Mouse (Mus musculus) liver, embryonic 14.5 days (tissue): Measurements from ENCODE around the gene Ggcx. TPM values are rescaled to one million over a fixed set of nuclear protein-coding genes. Genes with fewer than 3 reads are reported as not detected.
A peak's percentile ranks its signal among the peaks of the same experiment; 100 is the strongest.

Source experiments
- ATAC-seq: fragments of 200-750 bp; cut with Nextera tagmentation; 2 replicates; pipeline ENCODE4 v1.8.0; 2017; ENCODE audit warnings: moderate number of reproducible peaks, mild to moderate bottlenecking, moderate library complexity; ENCODE audit not compliant: insufficient read depth
- DNase-seq, 3 experiments: peaks; one replicate each; pipeline ENCODE4 v3.0.0-alpha.2; 2012 to 2013; ENCODE audit warnings: low read depth in 3 of 3, low spot score in 3 of 3
- H3K27ac ChIP-seq: fragments of 300-500 bp; sonication (generic); 2 replicates; pipeline ENCODE4 v1.5.1; 2014; ENCODE audit warnings: moderate library complexity, mild to moderate bottlenecking, control low read depth, inconsistent platforms
- H3K27me3 ChIP-seq: fragments of 300-500 bp; sonication (generic); 2 replicates; pipeline ENCODE4 v1.6.1; 2014; ENCODE audit warnings: mild to moderate bottlenecking, low read length, moderate library complexity; ENCODE audit not compliant: control insufficient read depth, insufficient read depth
- H3K36me3 ChIP-seq: fragments of 300-500 bp; sonication (generic); replicated peaks from 2 replicates; pipeline ENCODE4 v1.6.1; 2014; ENCODE audit warnings: low read depth; ENCODE audit not compliant: control insufficient read depth, insufficient read depth
- H3K4me1 ChIP-seq, 2 experiments: fragments of 200-500 bp in 1 of 2; fragments of 300-500 bp in 1 of 2; sonication (generic) in 1 of 2; replicated peaks; 2 replicates each; pipeline ENCODE4 v1.6.1; 2012 to 2014; ENCODE audit warnings: antibody characterized with exemption in 1 of 2, inconsistent platforms in 1 of 2, low read length in 1 of 2; ENCODE audit not compliant: control insufficient read depth in 2 of 2, insufficient read depth in 2 of 2
- H3K4me2 ChIP-seq: fragments of 300-500 bp; sonication (generic); 2 replicates; pipeline ENCODE4 v1.6.1; 2014; ENCODE audit warnings: low read depth, mild to moderate bottlenecking, control low read depth, moderate library complexity
- H3K4me3 ChIP-seq, 2 experiments: fragments of 200-500 bp in 1 of 2; fragments of 300-500 bp in 1 of 2; sonication (generic) in 1 of 2; 2 replicates each; pipeline ENCODE4 v1.5.1; 2012 to 2014; ENCODE audit warnings: low read depth in 2 of 2, low read length in 2 of 2, mild to moderate bottlenecking in 2 of 2, control low read depth in 1 of 2, inconsistent platforms in 1 of 2, moderate library complexity in 1 of 2; ENCODE audit not compliant: insufficient read depth in 1 of 2
- H3K9ac ChIP-seq: fragments of 300-500 bp; sonication (generic); replicated peaks from 2 replicates; pipeline ENCODE4 v1.6.1; 2014; ENCODE audit warnings: mild to moderate bottlenecking, control low read depth, moderate library complexity
- H3K9me3 ChIP-seq: fragments of 300-500 bp; sonication (generic); 2 replicates; pipeline ENCODE4 v1.6.1; 2016; ENCODE audit warnings: low read length, mixed read lengths; ENCODE audit not compliant: control insufficient read depth
- CTCF ChIP-seq: IDR thresholded peaks from 2 replicates; pipeline ENCODE4 v1.5.1; 2016; ENCODE audit warnings: antibody characterized with exemption, low read depth, control low read depth
- EP300 ChIP-seq: IDR thresholded peaks from 2 replicates; pipeline ENCODE4 v1.6.1; 2016; ENCODE audit warnings: antibody characterized with exemption, low read depth
- WGBS: fragments of 180-500 bp; shearing (Covaris S2); extraction: QIAGEN DNeasy Blood & Tissue Kit; methylation state at CpG from one replicate; pipeline ENCODE4 v1.1.7; 2014; ENCODE audit not compliant: insufficient replicate concordance; 5-methylcytosine and 5-hydroxymethylcytosine counted together
- polyA plus RNA-seq, 2 experiments: library from polyadenylated mRNA; depleted of rRNA in 1 of 2; stranded (reverse) in 1 of 2; unstranded in 1 of 2; fragments of >200 nt; fragmentation: Nextera tagmentation in 1 of 2; extraction: Ambion mirVana in 1 of 2; gene quantifications; 2 replicates each; pipeline versions ENCODE4 v1.2.1 to v1.2.3; 2012 to 2014

Ggcx gene
- polyA plus RNA-seq, 2 experiments = 5.7 to 11.3 TPM

GRCm38 (mm10) chr6:72432153-72432552 lies 18.0 kb downstream of the Ggcx start:
- no peak overlapping the region for H3K27ac ChIP-seq

DNA sequence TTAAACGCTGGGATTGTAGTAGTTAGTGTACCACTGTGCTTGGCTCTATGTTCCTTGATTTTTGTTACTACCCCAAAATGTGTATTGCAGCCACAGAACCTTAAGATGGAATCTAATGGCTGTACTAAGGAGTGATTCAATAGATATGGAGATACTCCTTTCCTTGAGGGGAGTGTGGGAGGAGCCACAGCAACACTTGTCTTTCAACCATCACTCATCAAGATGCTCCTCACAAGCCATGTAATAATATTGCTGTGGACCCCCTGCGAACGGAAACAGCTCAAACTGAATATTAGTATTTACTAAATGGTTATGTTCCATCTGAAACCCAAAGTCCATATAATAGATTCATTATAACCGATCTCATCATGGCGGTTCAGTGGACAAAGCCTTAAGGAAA lies 24.1 kb downstream of the Ggcx start:
- H3K9me3 ChIP-seq = no peaks in the 10 kb centered on the region
- TF ChIP-seq EP300 = no peak
- TF ChIP-seq CTCF = no peak
- ATAC-seq (no peak), DNase-seq (no peak)
- peaks cover 11 to 16% of the 10 kb centered on the region in 2 experiments for H3K4me1 ChIP-seq
- no peaks in the 10 kb centered on the region for H3K27me3 ChIP-seq
- peak overlapping the region; percentile 94 for H3K27ac ChIP-seq
- H3K4me2 ChIP-seq = peak overlapping the region; percentile 82
- 1% methylated on average over 5 of the region's 5 CpGs for WGBS
- H3K9ac ChIP-seq = peak overlapping the region; percentile 99
- H3K36me3 ChIP-seq = peaks cover 48% of the 10 kb centered on the region
- H3K4me3 ChIP-seq = peak overlapping the region; percentile 95 to 97

More at GRCm38 (mm10) chr6:72432153-72432552, 18.0 kb downstream of the Ggcx start:
- Histone ChIP-seq H3K36me3 (peaks cover 68% of the 10 kb centered on the region), H3K27me3 (no peaks in the 10 kb centered on the region), H3K9ac (no peak overlapping the region), H3K4me3 (no peak overlapping the region), H3K9me3 (no peaks in the 10 kb centered on the region), H3K4me1 (peaks cover 0 to under 1% of the 10 kb centered on the region in 2 experiments; a peak in 1 of 4 replicates), H3K4me2 (no peak overlapping the region)
- DNase-seq = no peak
- no peak for TF ChIP-seq EP300
- TF ChIP-seq CTCF = no peak
- 0 out of 2 replicates have a peak, but pooled peaks have one; percentile 2 for ATAC-seq
- 82% methylated on average over 2 of the region's 2 CpGs for WGBS

GRCm38 (mm10) chr6:72438862-72439354 lies 24.8 kb downstream of the Ggcx start:
- under 1% methylated on average over 56 of the region's 57 CpGs for WGBS

GRCm38 (mm10) chr6:72439355-72440185 lies 25.5 kb downstream of the Ggcx start, which contains the start of gene Mat2a:
Mat2a (minus strand) TSS chr6:72439558.
- Histone ChIP-seq H3K4me2 (peak within 1 kb of the TSS; percentile 82), H3K4me3 (peak within 1 kb of the TSS; percentile 95 to 97), H3K4me1 (peaks cover 11 to 16% of the 10 kb centered on the region in 2 experiments), H3K36me3 (peaks cover 35% of the 10 kb centered on the region), H3K9me3 (no peaks in the 10 kb centered on the region), H3K27me3 (no peaks in the 10 kb centered on the region), H3K9ac (peak within 1 kb of the TSS; percentile 99), H3K27ac (peak within 1 kb of the TSS; percentile 94)
- WGBS = under 1% methylated on average over 76 of the region's 77 CpGs
- TF ChIP-seq EP300 = 0 out of 2 replicates have a peak, but pooled peaks have one; percentile 58
- peak; percentile 66 for TF ChIP-seq CTCF
- peak; percentile 72 to 74 (median 73) for DNase-seq
- peak; percentile 88 for ATAC-seq

More at GRCm38 (mm10) chr6:72438862-72439354, 24.8 kb downstream of the Ggcx start:
- Histone ChIP-seq H3K9ac (peak overlapping the region; percentile 99), H3K27me3 (no peaks in the 10 kb centered on the region), H3K4me2 (peak overlapping the region; percentile 82), H3K4me1 (peaks cover 11 to 16% of the 10 kb centered on the region in 2 experiments), H3K4me3 (peak overlapping the region; percentile 95 to 97), H3K36me3 (peaks cover 41% of the 10 kb centered on the region), H3K9me3 (no peaks in the 10 kb centered on the region), H3K27ac (peak overlapping the region; percentile 94)
- ATAC-seq = peak; percentile 53
- TF ChIP-seq CTCF (no peak), EP300 (peak; percentile 35; the same call in 1 of the 2 replicates)
- peak; percentile 70 to 82 (median 75) for DNase-seq
